Mouse (Mus musculus) forebrain, embryonic 14.5 days (tissue): ENCODE results near the gene Tmprss11a. TPM values are rescaled to one million over a fixed set of nuclear protein-coding genes. Genes with fewer than 3 reads are reported as not detected.
A peak's percentile ranks its signal among the peaks of the same experiment; 100 is the strongest.

Experiments
- ATAC-seq: fragments of 200-750 bp; cut with Nextera tagmentation; 2 replicates; pipeline ENCODE4 v1.8.0; 2017; ENCODE audit warnings: mild to moderate bottlenecking, moderate library complexity
- DNase-seq: peaks from one replicate; pipeline ENCODE4 v3.0.0-alpha.2; 2015; ENCODE audit warnings: low spot score
- H3K27ac ChIP-seq: fragments of 300-500 bp; sonication (generic); 2 replicates; pipeline ENCODE4 v1.5.1; 2014; ENCODE audit warnings: low read depth, mild to moderate bottlenecking, control low read depth, low read length, moderate library complexity
- H3K27me3 ChIP-seq: fragments of 300-500 bp; sonication (generic); replicated peaks from 2 replicates; pipeline ENCODE4 v1.6.1; 2014; ENCODE audit warnings: low read length, control low read depth, mixed read lengths; ENCODE audit not compliant: control insufficient read depth, insufficient read depth
- H3K36me3 ChIP-seq: fragments of 300-500 bp; sonication (generic); 2 replicates; pipeline ENCODE4 v1.6.1; 2014; ENCODE audit warnings: low read length, control low read depth; ENCODE audit not compliant: control insufficient read depth, insufficient read depth
- H3K4me1 ChIP-seq: fragments of 300-500 bp; sonication (generic); 2 replicates; pipeline ENCODE4 v1.6.1; 2014; ENCODE audit warnings: antibody characterized with exemption, low read length, control low read depth; ENCODE audit not compliant: control insufficient read depth, insufficient read depth
- H3K4me2 ChIP-seq: fragments of 300-500 bp; sonication (generic); 2 replicates; pipeline ENCODE4 v1.6.1; 2014; ENCODE audit warnings: mild to moderate bottlenecking, control low read depth, low read length
- H3K4me3 ChIP-seq: fragments of 300-500 bp; sonication (generic); 2 replicates; pipeline ENCODE4 v1.5.1; 2014; ENCODE audit warnings: low read depth, low read length, control low read depth
- H3K9ac ChIP-seq: fragments of 300-500 bp; sonication (generic); 2 replicates; pipeline ENCODE4 v1.6.1; 2014; ENCODE audit warnings: mild to moderate bottlenecking, low read length, control low read depth, moderate library complexity
- H3K9me3 ChIP-seq: fragments of 300-500 bp; sonication (generic); replicated peaks from 2 replicates; pipeline ENCODE4 v1.6.1; 2016; ENCODE audit warnings: low read length, control low read depth, mixed read lengths; ENCODE audit not compliant: control insufficient read depth
- WGBS: fragments of 180-500 bp; shearing (Covaris S2); extraction: QIAGEN DNeasy Blood & Tissue Kit; methylation state at CpG from one replicate; pipeline ENCODE4 v1.1.7; 2014; 5-methylcytosine and 5-hydroxymethylcytosine counted together
- polyA plus RNA-seq: library from polyadenylated mRNA; unstranded; fragments of >200 nt; fragmentation: Nextera tagmentation; extraction: Ambion mirVana; gene quantifications from 2 replicates; pipeline ENCODE4 v1.2.1, GENCODE M21; 2014

Tmprss11a gene
- 0.06 TPM in 1 of 2 replicates, not detected in the other for polyA plus RNA-seq

- WGBS = 70% methylated on average over 4 of the region's 4 CpGs
- Histone ChIP-seq H3K4me2 (no peak within 1 kb of the TSS), H3K27ac (no peak within 1 kb of the TSS), H3K27me3 (no peaks in the 10 kb centered on the region), H3K9ac (no peak within 1 kb of the TSS), H3K36me3 (no peaks in the 10 kb centered on the region), H3K9me3 (no peaks in the 10 kb centered on the region), H3K4me3 (no peak within 1 kb of the TSS), H3K4me1 (no peaks in the 10 kb centered on the region)
- DNase-seq (no peak), ATAC-seq (no peak)
These were observed at the start of gene Tmprss11a for GRCm38 (mm10) chr5:86468890-86469289. Tmprss11a (minus strand) TSS chr5:86468990.

GRCm38 (mm10) chr5:86518500-86518899 is 49.7 kb upstream of the Tmprss11a start, which contains the start of gene Tmprss11g:
Tmprss11g (minus strand) TSS chr5:86518600.
- 84% methylated on average over 9 of the region's 9 CpGs for WGBS
- no peak for ATAC-seq

GRCm38 (mm10) chr5:86511538-86511937 is 42.7 kb upstream of the Tmprss11a start:
- H3K27ac ChIP-seq = no peak overlapping the region
- H3K4me1 ChIP-seq = no peaks in the 10 kb centered on the region
- no peaks in the 10 kb centered on the region for H3K9me3 ChIP-seq
- H3K9ac ChIP-seq = no peak overlapping the region
- no peak overlapping the region for H3K4me3 ChIP-seq
- ATAC-seq (no peak), DNase-seq (no peak)
- no peak overlapping the region for H3K4me2 ChIP-seq
- 30% methylated on average over 5 of the region's 5 CpGs for WGBS
- H3K36me3 ChIP-seq = no peaks in the 10 kb centered on the region
- H3K27me3 ChIP-seq = no peaks in the 10 kb centered on the region

More at GRCm38 (mm10) chr5:86518500-86518899, 49.7 kb upstream of the Tmprss11a start, which contains the start of gene Tmprss11g:
- Histone ChIP-seq H3K36me3 (no peaks in the 10 kb centered on the region), H3K27me3 (no peaks in the 10 kb centered on the region), H3K27ac (no peak within 1 kb of the TSS), H3K4me2 (no peak within 1 kb of the TSS), H3K9me3 (no peaks in the 10 kb centered on the region), H3K4me1 (no peaks in the 10 kb centered on the region), H3K9ac (no peak within 1 kb of the TSS), H3K4me3 (no peak within 1 kb of the TSS)
- no peak for DNase-seq

- 63% methylated on average over 1 of the region's 1 CpGs for WGBS
- H3K9ac ChIP-seq = no peak overlapping the region
- no peaks in the 10 kb centered on the region for H3K9me3 ChIP-seq
- H3K4me1 ChIP-seq = no peaks in the 10 kb centered on the region
- H3K4me3 ChIP-seq = no peak overlapping the region
- no peaks in the 10 kb centered on the region for H3K27me3 ChIP-seq
- no peak overlapping the region for H3K4me2 ChIP-seq
- DNase-seq (no peak), ATAC-seq (no peak)
- no peaks in the 10 kb centered on the region for H3K36me3 ChIP-seq
- H3K27ac ChIP-seq = no peak overlapping the region
These were observed 24.7 kb upstream of the Tmprss11a start for GRCm38 (mm10) chr5:86493453-86493852.

- H3K4me3 ChIP-seq = no peak overlapping the region
- no peak overlapping the region for H3K27ac ChIP-seq
- 76% methylated on average over 2 of the region's 2 CpGs for WGBS
- DNase-seq (peak; percentile 46), ATAC-seq (no peak)
- no peaks in the 10 kb centered on the region for H3K27me3 ChIP-seq
- no peaks in the 10 kb centered on the region for H3K9me3 ChIP-seq
- no peaks in the 10 kb centered on the region for H3K36me3 ChIP-seq
- no peak overlapping the region for H3K4me2 ChIP-seq
- H3K4me1 ChIP-seq = no peaks in the 10 kb centered on the region
- H3K9ac ChIP-seq = no peak overlapping the region
These were observed 13.8 kb upstream of the Tmprss11a start for GRCm38 (mm10) chr5:86482562-86482961.

GRCm38 (mm10) chr5:86482031-86482430 is 13.2 kb upstream of the Tmprss11a start:
- no peak overlapping the region for H3K4me2 ChIP-seq
- 97% methylated on average over 1 of the region's 1 CpGs for WGBS
- H3K27ac ChIP-seq = no peak overlapping the region
- H3K4me1 ChIP-seq = no peaks in the 10 kb centered on the region
- no peak for DNase-seq
- no peak overlapping the region for H3K4me3 ChIP-seq
- no peak overlapping the region for H3K9ac ChIP-seq
- H3K9me3 ChIP-seq = no peaks in the 10 kb centered on the region
- ATAC-seq = no peak
- H3K27me3 ChIP-seq = no peaks in the 10 kb centered on the region
- no peaks in the 10 kb centered on the region for H3K36me3 ChIP-seq

- Histone ChIP-seq H3K4me3 (no peak overlapping the region), H3K4me2 (no peak overlapping the region), H3K4me1 (no peaks in the 10 kb centered on the region), H3K27me3 (no peaks in the 10 kb centered on the region), H3K36me3 (no peaks in the 10 kb centered on the region), H3K9me3 (no peaks in the 10 kb centered on the region), H3K27ac (no peak overlapping the region), H3K9ac (no peak overlapping the region)
- WGBS = 89% methylated on average over 9 of the region's 9 CpGs
- DNase-seq = no peak
- ATAC-seq = no peak
These were observed 5.1 kb upstream of the Tmprss11a start for GRCm38 (mm10) chr5:86473859-86474258.

GRCm38 (mm10) chr5:86439306-86439705 is 29.5 kb downstream of the Tmprss11a start:
- 67% methylated on average over 2 of the region's 2 CpGs for WGBS
- H3K9ac ChIP-seq = no peak overlapping the region
- no peaks in the 10 kb centered on the region for H3K27me3 ChIP-seq
- no peaks in the 10 kb centered on the region for H3K9me3 ChIP-seq
- H3K27ac ChIP-seq = no peak overlapping the region
- ATAC-seq (no peak), DNase-seq (no peak)
- H3K4me1 ChIP-seq = no peaks in the 10 kb centered on the region
- H3K36me3 ChIP-seq = no peaks in the 10 kb centered on the region
- no peak overlapping the region for H3K4me3 ChIP-seq
- H3K4me2 ChIP-seq = no peak overlapping the region

- Histone ChIP-seq H3K9ac (no peak overlapping the region), H3K4me1 (no peaks in the 10 kb centered on the region), H3K4me2 (no peak overlapping the region), H3K27me3 (no peaks in the 10 kb centered on the region), H3K27ac (no peak overlapping the region), H3K9me3 (no peaks in the 10 kb centered on the region), H3K36me3 (no peaks in the 10 kb centered on the region), H3K4me3 (no peak overlapping the region)
- ATAC-seq = no peak
- no peak for DNase-seq
These were observed 30.2 kb downstream of the Tmprss11a start for GRCm38 (mm10) chr5:86438548-86438947.
